Mouse (Mus musculus) heart, adult 2 months (tissue): ENCODE measurements around the gene Eif3a. TPM values are rescaled to one million over a fixed set of nuclear protein-coding genes. Genes with fewer than 3 reads are reported as not detected.
A peak's percentile ranks its signal among the peaks of the same experiment; 100 is the strongest.

ENCODE experiments used
- DNase-seq, 2 experiments: peaks; one replicate each; pipeline ENCODE4 v3.0.0; 2021
- H3K27ac ChIP-seq: fragments of 200-600 bp; 2 replicates; pipeline ENCODE4 v1.8.1; 2022
- H3K27me3 ChIP-seq: fragments of 200-500 bp; 2 replicates; pipeline ENCODE4 v1.6.1; 2012; ENCODE audit warnings: mild to moderate bottlenecking, low read length, inconsistent platforms, mixed read lengths; ENCODE audit not compliant: control insufficient read depth, insufficient read depth
- H3K36me3 ChIP-seq: fragments of 200-500 bp; 2 replicates; pipeline ENCODE4 v1.6.1; 2012; ENCODE audit warnings: low read length, inconsistent platforms; ENCODE audit not compliant: control insufficient read depth, insufficient read depth
- H3K4me1 ChIP-seq: fragments of 200-500 bp; 2 replicates; pipeline ENCODE4 v1.6.1; 2011; ENCODE audit warnings: low read length; ENCODE audit not compliant: control insufficient read depth, insufficient read depth
- H3K4me3 ChIP-seq: fragments of 200-600 bp; 2 replicates; pipeline ENCODE4 v1.8.1; 2022
- H3K79me2 ChIP-seq: fragments of 200-500 bp; replicated peaks from 2 replicates; pipeline ENCODE4 v1.6.1; 2012; ENCODE audit warnings: mild to moderate bottlenecking, inconsistent platforms, low read length, moderate library complexity, mixed read lengths; ENCODE audit not compliant: control insufficient read depth, insufficient read depth
- H3K9ac ChIP-seq: fragments of 200-500 bp; 2 replicates; pipeline ENCODE4 v1.6.1; 2012; ENCODE audit warnings: low read depth, mild to moderate bottlenecking, control low read depth, inconsistent platforms, low read length, mixed read lengths
- CTCF ChIP-seq: fragments of 200-600 bp; IDR thresholded peaks from 2 replicates; pipeline ENCODE4 v1.8.1; 2022; ENCODE audit warnings: antibody characterized with exemption, mild to moderate bottlenecking, moderate library complexity
- EP300 ChIP-seq: fragments of 200-500 bp; IDR thresholded peaks from 2 replicates; pipeline ENCODE4 v1.6.1; 2011; ENCODE audit warnings: low read depth, low read length, control low read depth; ENCODE audit not compliant: insufficient read depth
- POLR2A ChIP-seq: fragments of 200-500 bp; IDR thresholded peaks from 2 replicates; pipeline ENCODE4 v1.6.1; 2011; ENCODE audit warnings: mild to moderate bottlenecking, low read depth, low read length, control low read depth; ENCODE audit not compliant: insufficient read depth
- WGBS: fragments of 180-500 bp; shearing (Covaris S2); methylation state at CpG from one replicate; pipeline ENCODE4 v1.1.7; 2018; 5-methylcytosine and 5-hydroxymethylcytosine counted together
- intact Hi-C: fragments of 180-260 bp; cut with DNase I; formaldehyde crosslinking; loops from one replicate; pipeline ENCODE4 v1.15.1; 2025
- polyA plus RNA-seq: library from polyadenylated mRNA; depleted of rRNA; stranded (reverse); fragments of >200 nt; gene quantifications from 2 replicates; pipeline ENCODE4 v1.2.3, GENCODE M21; 2012
- total RNA-seq, 2 experiments: library from RNA; stranded (reverse); gene quantifications; 2 replicates each; pipeline ENCODE4 v1.2.3; 2021

Eif3a gene
- total and polyA plus RNA-seq, 3 experiments = 24.0 to 105 (median 95.4) TPM

GRCm38 (mm10) chr19:60784712-60785111 is 5.7 kb downstream of the Eif3a start:
- no peak for DNase-seq
- H3K36me3 ChIP-seq = peaks cover 35% of the 10 kb centered on the region
- no peaks in the 10 kb centered on the region for H3K27me3 ChIP-seq
- WGBS = 27% methylated on average over 1 of the region's 1 CpGs
- peaks cover 10% of the 10 kb centered on the region for H3K4me1 ChIP-seq
- no peak overlapping the region for H3K9ac ChIP-seq
- intact Hi-C loops = no loop called here
- H3K4me3 ChIP-seq = no peak overlapping the region
- TF ChIP-seq CTCF = no peak
- no peak for TF ChIP-seq EP300
- no peak for TF ChIP-seq POLR2A
- H3K27ac ChIP-seq = no peak overlapping the region
- 0 out of 2 replicates have a peak, but pooled peaks cover 1% of the 10 kb centered on the region for H3K79me2 ChIP-seq

DNA sequence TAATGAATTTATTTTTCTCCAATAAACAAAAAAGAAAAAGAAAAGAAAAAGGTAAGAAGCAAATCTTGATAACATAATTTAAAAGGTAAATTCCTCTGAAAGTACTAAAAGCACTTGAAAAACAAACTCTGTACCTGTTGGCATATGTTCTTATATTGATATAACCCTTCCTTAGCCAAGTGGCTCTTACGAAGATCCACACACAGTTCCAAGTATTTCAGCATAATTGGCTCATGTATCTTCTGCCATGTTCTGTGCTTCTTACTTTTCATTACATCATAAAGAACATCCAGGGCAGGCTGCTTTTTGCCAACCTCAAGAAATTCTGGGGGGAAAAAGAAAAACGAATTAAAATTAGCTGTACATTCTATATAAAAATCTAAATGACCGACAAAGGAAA is 8.4 kb downstream of the Eif3a start:
- intact Hi-C loops = no loop called here
- H3K4me3 ChIP-seq = no peak overlapping the region
- no peak for TF ChIP-seq CTCF
- no peak for TF ChIP-seq POLR2A
- TF ChIP-seq EP300 = no peak
- no peak overlapping the region for H3K27ac ChIP-seq
- peaks cover 5% of the 10 kb centered on the region for H3K4me1 ChIP-seq
- no peak overlapping the region for H3K9ac ChIP-seq
- 67% methylated on average over 3 of the region's 3 CpGs for WGBS
- H3K27me3 ChIP-seq = no peaks in the 10 kb centered on the region
- peaks cover 28% of the 10 kb centered on the region for H3K36me3 ChIP-seq
- H3K79me2 ChIP-seq = 0 out of 2 replicates have a peak, but pooled peaks cover 1% of the 10 kb centered on the region
- no peak for DNase-seq

GRCm38 (mm10) chr19:60773366-60773765 is 17.1 kb downstream of the Eif3a start:
- no peak for TF ChIP-seq POLR2A
- 0 out of 2 replicates have a peak, but pooled peaks have one; percentile 32 for TF ChIP-seq EP300
- no peak for TF ChIP-seq CTCF
- Histone ChIP-seq H3K27me3 (no peaks in the 10 kb centered on the region), H3K4me1 (no peaks in the 10 kb centered on the region), H3K4me3 (no peak overlapping the region), H3K9ac (no peak overlapping the region), H3K36me3 (peaks cover 38% of the 10 kb centered on the region), H3K79me2 (no peaks in the 10 kb centered on the region), H3K27ac (no peak overlapping the region)
- peak in 1 of 2 experiments; percentile 14 for DNase-seq
- intact Hi-C loops = no loop called here
- 47% methylated on average over 6 of the region's 6 CpGs for WGBS

GRCm38 (mm10) chr19:60758896-60759835 is 31.3 kb downstream of the Eif3a start:
- Histone ChIP-seq H3K4me3 (no peak overlapping the region), H3K27me3 (no peaks in the 10 kb centered on the region; the same call in 1 of the 2 replicates), H3K36me3 (peaks cover 8% of the 10 kb centered on the region), H3K27ac (no peak overlapping the region), H3K9ac (no peak overlapping the region), H3K79me2 (no peaks in the 10 kb centered on the region), H3K4me1 (peaks cover 3% of the 10 kb centered on the region; the same call in 1 of the 2 replicates)
- DNase-seq = no peak
- WGBS = 83% methylated on average over 4 of the region's 4 CpGs
- intact Hi-C loops = no loop called here
- TF ChIP-seq POLR2A = no peak
- no peak for TF ChIP-seq CTCF
- no peak for TF ChIP-seq EP300

GRCm38 (mm10) chr19:60757099-60757785 is 33.2 kb downstream of the Eif3a start:
- H3K9ac ChIP-seq = peak overlapping the region; percentile 58; the same call in 1 of the 2 replicates
- H3K36me3 ChIP-seq = no peaks in the 10 kb centered on the region; the same call in 1 of the 2 replicates
- no peak for DNase-seq
- no peak for TF ChIP-seq EP300
- TF ChIP-seq CTCF = no peak
- intact Hi-C loops = no loop called here
- 11% methylated on average over 25 of the region's 25 CpGs for WGBS
- H3K4me1 ChIP-seq = peaks cover 3% of the 10 kb centered on the region; the same call in 1 of the 2 replicates
- no peak overlapping the region for H3K27ac ChIP-seq
- H3K27me3 ChIP-seq = no peaks in the 10 kb centered on the region; the same call in 1 of the 2 replicates
- no peaks in the 10 kb centered on the region for H3K79me2 ChIP-seq
- peak overlapping the region; percentile 62 for H3K4me3 ChIP-seq
